Mouse (Mus musculus): Measurements from ENCODE around the gene Sarnp.

GRCm38 (mm10) chr10:128895952-128896693 is 79.0 kb downstream of the Sarnp start:
- TF ChIP-seq CTCF (IDR thresholded peaks at IDR 0.05; ENCODE audit: control insufficient read depth, insufficient read depth, low read length) (no peak), POLR2A (IDR thresholded peaks at IDR 0.05; ENCODE audit: borderline replicate concordance, control insufficient read depth, low read depth, low read length) (no peak)

Measured in bone marrow, adult 2 months (tissue).